Mouse (Mus musculus) neural tube, embryonic 14.5 days (tissue): ENCODE measurements at regions not wholly inside any gene's neighbourhood (a gene's known extent, or its start where the extent isn't known, plus 50 kb on each side); places are given as distances from the start of the nearest gene placed in this dataset.
"Not testable (repeated sequence)": the region's sequence is repeated elsewhere in the genome, so short reads cannot be mapped to it uniquely, and the experiment has no call there.

Experiments used
- ATAC-seq: fragments of 200-750 bp; cut with Nextera tagmentation; 2 replicates; pipeline ENCODE4 v1.8.0; 2017; ENCODE audit warnings: low read depth, mild to moderate bottlenecking, moderate TSS enrichment, moderate library complexity
- H3K27ac ChIP-seq: fragments of 300-500 bp; sonication (generic); 2 replicates; pipeline ENCODE4 v1.5.1; 2014; ENCODE audit warnings: low read depth, mild to moderate bottlenecking, control low read depth, low read length, moderate library complexity, mixed read lengths
- H3K27me3 ChIP-seq: fragments of 300-500 bp; sonication (generic); 2 replicates; pipeline ENCODE4 v1.6.1; 2014; ENCODE audit warnings: low read length; ENCODE audit not compliant: control insufficient read depth, insufficient read depth
- H3K36me3 ChIP-seq: fragments of 300-500 bp; sonication (generic); 2 replicates; pipeline ENCODE4 v1.6.1; 2014; ENCODE audit warnings: low read length, mixed read lengths; ENCODE audit not compliant: control insufficient read depth, insufficient read depth
- H3K4me1 ChIP-seq: fragments of 300-500 bp; sonication (generic); 2 replicates; pipeline ENCODE4 v1.6.1; 2014; ENCODE audit warnings: low read length; ENCODE audit not compliant: control insufficient read depth, insufficient read depth
- H3K4me2 ChIP-seq: fragments of 300-500 bp; sonication (generic); 2 replicates; pipeline ENCODE4 v1.6.1; 2014; ENCODE audit warnings: mild to moderate bottlenecking, low read depth, low read length, control low read depth
- H3K4me3 ChIP-seq: fragments of 300-500 bp; sonication (generic); 2 replicates; pipeline ENCODE4 v1.5.1; 2014; ENCODE audit warnings: low read depth, low read length, control low read depth, mixed read lengths
- H3K9ac ChIP-seq: fragments of 300-500 bp; sonication (generic); replicated peaks from 2 replicates; pipeline ENCODE4 v1.6.1; 2014; ENCODE audit warnings: low read depth, mild to moderate bottlenecking, control low read depth, low read length, mixed read lengths
- H3K9me3 ChIP-seq: fragments of 300-500 bp; sonication (generic); 2 replicates; pipeline ENCODE4 v1.6.1; 2016; ENCODE audit warnings: low read length; ENCODE audit not compliant: control insufficient read depth
- WGBS: fragments of 180-500 bp; shearing (Covaris S2); extraction: QIAGEN DNeasy Blood & Tissue Kit; methylation state at CpG from one replicate; pipeline ENCODE4 v1.1.7; 2014; 5-methylcytosine and 5-hydroxymethylcytosine counted together

DNA sequence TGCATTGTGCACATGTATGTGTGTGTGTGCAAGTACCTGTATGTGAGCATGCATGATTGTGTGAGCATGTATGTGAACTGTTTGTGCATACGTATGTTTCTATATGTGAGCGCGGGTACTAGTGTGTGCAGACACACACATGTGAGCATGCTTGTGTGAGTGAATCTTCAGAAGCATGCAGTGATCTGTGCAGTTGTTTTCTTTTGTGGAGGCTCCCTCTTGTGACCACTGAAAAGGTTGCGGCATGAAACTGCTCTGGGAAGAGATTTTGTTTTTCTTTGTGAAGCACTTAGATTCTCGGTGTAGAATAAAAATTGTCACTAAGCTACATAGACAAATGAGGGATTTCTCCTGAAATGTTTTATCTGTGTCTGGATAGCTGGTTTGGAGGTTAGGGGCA is 189.2 kb upstream of the Rapgef5 start:
- H3K4me3 ChIP-seq, H3K9ac ChIP-seq, H3K36me3 ChIP-seq, H3K27ac ChIP-seq, H3K27me3 ChIP-seq, H3K9me3 ChIP-seq, H3K4me2 ChIP-seq, H3K4me1 ChIP-seq: not testable (repeated sequence)
- peak; percentile 84 for ATAC-seq
- 52% methylated on average over 5 of the region's 5 CpGs for WGBS

DNA sequence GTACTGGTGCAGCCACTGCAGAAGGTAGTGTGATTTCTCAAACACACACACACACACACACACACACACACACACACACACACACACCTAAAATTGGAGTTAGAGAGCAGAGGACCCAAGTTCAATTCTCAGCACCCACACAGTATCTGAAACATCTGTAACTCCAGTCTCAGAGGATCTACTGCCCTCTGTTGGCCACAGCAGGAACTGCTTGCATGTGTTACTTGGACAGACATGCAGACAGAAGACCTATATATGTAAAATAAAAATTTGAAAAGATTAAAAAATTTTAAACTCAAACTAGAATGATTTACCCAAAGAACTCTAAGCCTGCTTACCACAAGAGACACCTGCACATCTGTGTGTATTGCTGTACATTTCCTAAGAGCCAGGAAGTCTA is 185.9 kb upstream of the Rapgef5 start:
- Histone ChIP-seq H3K4me1 (no peaks in the 10 kb centered on the region), H3K27ac (no peak overlapping the region), H3K36me3 (no peaks in the 10 kb centered on the region), H3K4me3 (no peak overlapping the region), H3K27me3 (no peaks in the 10 kb centered on the region), H3K9me3 (no peaks in the 10 kb centered on the region), H3K9ac (no peak overlapping the region), H3K4me2 (no peak overlapping the region)
- ATAC-seq: no peak

DNA sequence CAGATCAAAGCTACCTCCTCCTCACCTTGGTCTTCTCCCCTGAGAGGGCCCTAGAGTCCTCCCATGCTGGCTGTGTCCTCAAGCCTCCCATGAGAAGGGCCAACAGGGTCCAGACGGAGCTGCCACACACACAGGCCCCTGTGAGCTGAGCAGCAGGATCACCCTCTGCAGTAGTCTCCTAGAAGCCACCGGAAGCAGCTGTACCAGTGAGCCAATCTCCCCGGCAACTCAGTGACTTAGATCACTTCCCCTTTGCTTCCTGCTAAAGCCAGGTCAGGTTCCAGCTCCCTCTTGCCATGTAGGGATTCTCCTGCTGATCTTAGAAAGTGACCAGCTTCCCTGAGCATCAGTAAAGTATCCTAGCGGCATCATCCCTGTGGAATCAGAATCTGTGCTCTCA is 179.4 kb upstream of the Rapgef5 start:
- H3K9me3 ChIP-seq: no peaks in the 10 kb centered on the region
- H3K36me3 ChIP-seq: no peaks in the 10 kb centered on the region
- ATAC-seq: no peak
- no peak overlapping the region for H3K9ac ChIP-seq
- 66% methylated on average over 4 of the region's 4 CpGs for WGBS
- H3K27me3 ChIP-seq: no peaks in the 10 kb centered on the region
- H3K4me2 ChIP-seq: no peak overlapping the region
- no peak overlapping the region for H3K4me3 ChIP-seq
- no peaks in the 10 kb centered on the region for H3K4me1 ChIP-seq
- no peak overlapping the region for H3K27ac ChIP-seq

DNA sequence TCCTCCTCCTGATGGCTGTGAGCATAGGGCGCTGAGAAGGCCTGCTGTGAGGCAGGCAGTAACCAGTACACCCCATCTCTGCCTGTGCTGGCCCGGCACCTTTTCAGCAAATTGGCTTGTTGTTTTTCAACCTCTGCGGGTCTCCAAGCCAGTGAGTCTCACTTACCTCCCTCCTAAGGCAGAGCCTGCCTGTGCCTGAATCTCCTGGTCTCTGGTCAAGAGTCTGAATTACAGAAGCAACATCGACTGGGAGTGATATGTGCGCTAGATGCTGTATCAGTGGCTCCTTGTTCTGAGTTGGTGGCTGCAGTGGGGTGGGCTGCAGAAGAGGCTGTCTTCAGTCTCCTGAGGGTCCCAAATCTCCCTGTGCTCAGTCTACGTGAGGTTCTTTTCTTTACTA is 174.0 kb upstream of the Rapgef5 start:
- no peak for ATAC-seq
- WGBS: 36% methylated on average over 6 of the region's 6 CpGs
- no peaks in the 10 kb centered on the region for H3K27me3 ChIP-seq
- H3K4me3 ChIP-seq: no peak overlapping the region
- peaks cover 15% of the 10 kb centered on the region for H3K4me1 ChIP-seq
- no peaks in the 10 kb centered on the region for H3K9me3 ChIP-seq
- no peak overlapping the region for H3K27ac ChIP-seq
- H3K36me3 ChIP-seq: no peaks in the 10 kb centered on the region
- H3K4me2 ChIP-seq: no peak overlapping the region
- no peak overlapping the region for H3K9ac ChIP-seq

DNA sequence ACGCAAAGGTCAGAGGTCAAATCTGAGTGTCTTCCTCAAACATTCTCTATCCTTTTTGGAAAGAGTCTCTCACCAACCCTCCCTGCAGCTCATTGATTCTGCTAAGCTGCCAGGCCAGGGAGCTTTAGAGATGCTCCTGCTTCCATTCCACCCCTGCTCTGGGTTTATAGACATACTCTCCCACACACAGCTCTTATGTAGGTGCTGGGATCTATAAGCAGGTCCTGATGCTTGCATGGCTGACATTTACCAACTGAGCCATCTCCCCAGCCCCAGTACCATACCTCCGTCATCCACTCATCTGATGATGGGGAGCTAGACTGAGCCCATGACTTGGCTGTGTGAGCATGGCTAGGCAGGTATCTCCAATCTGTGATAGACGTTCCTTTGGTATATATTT is 173.2 kb upstream of the Rapgef5 start:
- H3K4me2 ChIP-seq: no peak overlapping the region
- H3K27me3 ChIP-seq: no peaks in the 10 kb centered on the region
- no peak for ATAC-seq
- H3K36me3 ChIP-seq: no peaks in the 10 kb centered on the region
- no peak overlapping the region for H3K9ac ChIP-seq
- 93% methylated on average over 3 of the region's 3 CpGs for WGBS
- no peak overlapping the region for H3K4me3 ChIP-seq
- H3K27ac ChIP-seq: no peak overlapping the region
- no peaks in the 10 kb centered on the region for H3K9me3 ChIP-seq
- H3K4me1 ChIP-seq: peaks cover 15% of the 10 kb centered on the region

DNA sequence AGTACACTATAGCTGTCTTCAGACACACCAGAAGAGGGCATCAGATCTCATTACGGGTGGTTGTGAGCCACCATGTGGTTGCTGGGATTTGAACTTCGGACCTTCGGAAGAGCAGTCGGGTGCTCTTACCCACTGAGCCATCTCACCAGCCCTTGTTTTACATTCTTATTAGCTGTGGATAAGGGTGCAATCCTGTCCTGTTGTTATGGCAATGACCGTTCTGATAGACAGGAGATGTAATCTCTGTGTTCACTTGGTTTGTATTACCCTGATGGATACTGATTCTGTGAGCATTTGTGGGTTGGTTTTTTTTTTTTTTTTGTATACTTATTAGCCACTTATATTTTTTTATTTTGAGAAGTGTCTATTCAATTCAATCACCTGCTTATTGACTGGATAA is 172.7 kb upstream of the Rapgef5 start:
- H3K27me3 ChIP-seq, H3K4me3 ChIP-seq, H3K9ac ChIP-seq, H3K9me3 ChIP-seq, ATAC-seq, H3K36me3 ChIP-seq, H3K27ac ChIP-seq, H3K4me2 ChIP-seq: not testable (repeated sequence)
- WGBS: 79% methylated on average over 5 of the region's 5 CpGs
- peaks cover 15% of the 10 kb centered on the region for H3K4me1 ChIP-seq

DNA sequence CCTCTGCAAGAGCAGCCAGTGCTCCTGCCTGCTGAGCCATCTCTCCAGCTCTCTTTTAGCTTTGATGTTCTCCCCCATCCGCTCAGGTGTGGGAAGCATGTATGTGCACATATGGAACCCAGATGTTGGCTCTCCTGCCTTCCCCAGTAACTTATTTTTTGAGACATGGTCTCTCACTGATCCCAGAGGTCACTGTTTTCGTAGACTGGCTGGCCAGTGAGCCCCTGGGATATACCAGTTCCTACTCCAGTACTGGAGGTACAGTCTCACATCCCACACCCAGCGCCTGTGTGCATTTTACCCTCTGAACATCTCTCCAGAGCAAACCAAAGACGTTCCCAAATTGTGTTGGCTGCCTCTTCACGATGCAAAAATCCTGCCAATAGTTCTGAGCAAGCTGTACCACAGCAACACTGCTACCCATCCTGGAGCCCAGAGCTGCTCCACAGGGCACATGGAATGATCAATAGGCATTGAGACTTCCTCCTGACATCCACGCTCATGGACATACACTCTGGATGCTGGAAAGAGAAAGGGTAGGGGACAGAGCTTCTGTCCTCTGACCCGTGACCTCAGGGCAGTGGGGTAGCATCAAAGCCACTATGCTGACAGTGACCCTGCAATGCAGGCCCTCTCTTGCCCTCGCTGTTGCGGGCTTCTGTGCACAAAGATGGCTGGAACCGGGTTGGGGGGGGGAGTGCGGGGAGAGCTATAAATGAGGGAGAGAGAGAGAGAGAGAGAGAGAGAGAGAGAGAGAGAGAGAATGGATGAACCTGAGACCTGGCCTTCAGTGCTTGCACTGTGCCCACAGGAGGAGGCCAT is 171.8 kb upstream of the Rapgef5 start:
- peak; percentile 58 for ATAC-seq
- no peak overlapping the region for H3K9ac ChIP-seq
- no peaks in the 10 kb centered on the region for H3K36me3 ChIP-seq
- no peak overlapping the region for H3K4me3 ChIP-seq
- no peaks in the 10 kb centered on the region for H3K27me3 ChIP-seq
- H3K9me3 ChIP-seq: no peaks in the 10 kb centered on the region
- H3K27ac ChIP-seq: peak overlapping the region; percentile 87
- WGBS: 24% methylated on average over 11 of the region's 11 CpGs
- H3K4me1 ChIP-seq: peaks cover 15% of the 10 kb centered on the region
- H3K4me2 ChIP-seq: no peak overlapping the region; the same call in 1 of the 2 replicates

DNA sequence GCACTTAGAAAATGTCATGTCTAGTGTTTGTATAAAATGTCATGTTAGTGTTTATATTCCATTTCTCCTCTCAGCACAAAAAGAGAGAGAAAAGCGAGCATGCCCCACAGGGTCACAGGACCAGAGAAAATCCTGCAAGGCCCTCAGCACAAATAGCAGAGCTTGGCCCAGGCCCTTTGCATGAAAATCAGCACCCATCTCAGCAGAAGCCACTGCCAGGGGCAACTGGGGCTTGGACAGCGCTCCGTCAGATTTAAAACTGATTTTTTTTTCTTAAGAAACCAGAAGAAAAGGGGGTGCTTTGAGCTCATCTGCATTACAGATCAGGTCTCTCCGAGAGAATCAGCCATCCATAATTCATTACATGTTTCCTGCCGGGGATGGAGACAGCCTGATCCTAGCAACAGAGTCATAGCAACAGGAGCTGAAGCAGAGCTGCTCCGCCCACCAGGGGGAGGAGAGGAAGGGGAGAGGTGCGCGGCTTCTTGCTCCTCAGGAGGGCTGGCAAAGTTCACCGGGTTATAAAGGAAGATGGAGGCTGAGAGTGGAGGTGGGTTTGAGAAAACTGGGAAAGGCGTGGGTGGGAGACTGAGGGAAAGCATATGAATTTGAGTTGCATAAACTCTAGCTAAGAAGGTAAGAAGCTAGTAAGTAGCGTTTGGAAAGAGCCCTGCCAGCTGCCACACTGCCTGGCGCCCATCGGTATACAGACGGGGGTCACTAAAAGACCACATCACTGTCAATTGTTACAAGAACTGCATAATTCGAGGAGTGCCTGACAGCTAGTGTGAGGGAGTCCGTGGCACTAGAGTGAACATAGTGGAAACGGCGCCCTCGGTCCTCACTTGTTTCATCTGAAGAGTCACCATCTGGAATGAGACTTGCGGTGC is 170.9 kb upstream of the Rapgef5 start:
- H3K4me3 ChIP-seq: no peak overlapping the region
- H3K9me3 ChIP-seq: no peaks in the 10 kb centered on the region
- peak; percentile 95 for ATAC-seq
- H3K4me2 ChIP-seq: peak overlapping the region; percentile 37
- peaks cover 15% of the 10 kb centered on the region for H3K4me1 ChIP-seq
- H3K36me3 ChIP-seq: no peaks in the 10 kb centered on the region
- H3K9ac ChIP-seq: no peak overlapping the region
- 12% methylated on average over 20 of the region's 20 CpGs for WGBS
- H3K27ac ChIP-seq: peak overlapping the region; percentile 87
- H3K27me3 ChIP-seq: no peaks in the 10 kb centered on the region

DNA sequence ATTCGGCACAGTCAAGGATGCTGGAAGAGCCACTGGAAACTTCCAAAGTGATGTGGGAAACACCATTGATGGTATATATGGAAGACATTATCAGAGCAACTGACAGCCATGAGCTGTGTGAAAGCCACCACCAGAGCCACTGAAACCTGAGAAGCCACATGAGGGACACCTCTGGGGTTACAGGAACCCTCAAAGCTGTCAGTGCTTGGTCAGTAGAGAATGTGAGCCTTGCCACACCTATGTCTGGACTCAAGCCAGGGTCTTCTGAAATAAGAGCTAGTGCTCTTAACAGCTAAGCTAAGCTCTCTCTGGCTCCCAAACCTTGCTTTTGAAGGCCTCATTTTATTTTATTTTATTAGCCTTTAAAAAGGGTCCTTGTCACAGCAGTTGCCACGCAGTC is 170.2 kb upstream of the Rapgef5 start:
- no peaks in the 10 kb centered on the region for H3K27me3 ChIP-seq
- no peak for ATAC-seq
- H3K4me2 ChIP-seq: no peak overlapping the region
- WGBS: 92% methylated on average over 2 of the region's 2 CpGs
- H3K9ac ChIP-seq: no peak overlapping the region
- no peak overlapping the region for H3K27ac ChIP-seq
- no peaks in the 10 kb centered on the region for H3K9me3 ChIP-seq
- no peaks in the 10 kb centered on the region for H3K36me3 ChIP-seq
- H3K4me1 ChIP-seq: peaks cover 15% of the 10 kb centered on the region
- no peak overlapping the region for H3K4me3 ChIP-seq
